Mouse (Mus musculus): Measurements from ENCODE around the gene Tex35. TPM values are rescaled to one million over a fixed set of nuclear protein-coding genes. Genes with fewer than 3 reads are reported as not detected.
A peak's percentile ranks its signal among the peaks of the same experiment; 100 is the strongest.

Gene Tex35
- total RNA-seq, 2 experiments from 2014 or later = not detected

DNA sequence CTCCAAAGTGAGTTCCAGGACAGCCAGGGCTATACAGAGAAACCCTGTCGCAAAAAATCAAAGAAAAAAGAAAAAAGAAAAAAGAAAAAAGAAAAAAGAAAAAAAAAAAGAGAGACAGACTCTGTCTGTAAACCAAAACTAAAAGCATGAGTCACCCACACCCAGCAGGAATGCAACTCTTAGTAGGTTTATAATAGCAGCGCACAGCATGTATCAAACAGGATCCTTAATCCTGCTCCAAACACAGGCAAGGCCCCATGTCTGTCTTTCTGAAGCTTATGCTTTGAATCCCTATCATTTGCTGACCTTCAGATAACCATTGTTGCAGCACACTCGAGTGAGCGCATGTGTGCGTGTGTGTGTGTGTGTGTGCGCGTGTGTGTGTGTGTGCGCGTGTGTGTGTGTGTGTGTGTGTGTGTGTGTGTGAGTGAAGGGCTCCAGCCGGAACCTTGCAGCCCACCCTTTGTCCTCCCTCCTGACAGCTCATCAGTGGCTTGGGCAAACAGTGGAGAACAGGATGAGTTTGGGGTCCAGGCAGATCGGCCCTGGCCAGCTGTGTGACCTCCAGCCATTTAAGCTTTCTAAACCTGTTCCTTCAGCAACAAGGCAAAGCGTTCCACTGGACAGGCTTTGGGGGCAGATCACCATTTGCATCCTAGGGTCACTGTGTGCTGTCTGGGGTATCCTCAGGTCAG is 47.9 kb downstream of the Tex35 start:
- intact Hi-C loops (cut with DNase I) = loop anchor here (5.0 kb wide), 1 partner anchor 53 kb away; no protein-coding TSS in a partner anchor
- DNase-seq = no peak

DNA sequence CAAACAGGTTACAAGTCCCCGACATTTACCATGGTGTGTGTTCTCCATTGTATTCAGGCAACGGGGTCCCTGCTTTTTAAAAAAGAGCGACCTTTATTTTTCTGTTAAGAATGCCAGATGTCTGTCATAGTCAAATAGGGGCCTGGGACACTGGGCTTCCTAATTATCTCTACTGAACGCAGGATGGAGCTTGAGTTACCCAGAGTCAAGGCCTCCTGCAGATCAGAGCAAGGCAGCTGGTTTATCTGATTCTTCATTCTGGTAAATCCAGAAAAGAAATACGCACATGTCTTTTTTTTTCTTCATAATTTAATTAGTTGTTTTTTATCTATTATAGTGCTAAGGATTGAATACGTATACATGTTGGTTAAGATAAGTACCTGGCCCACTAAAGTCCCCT is 52.6 kb downstream of the Tex35 start:
- no peak for DNase-seq
- intact Hi-C loops (cut with DNase I) = no loop called here

DNA sequence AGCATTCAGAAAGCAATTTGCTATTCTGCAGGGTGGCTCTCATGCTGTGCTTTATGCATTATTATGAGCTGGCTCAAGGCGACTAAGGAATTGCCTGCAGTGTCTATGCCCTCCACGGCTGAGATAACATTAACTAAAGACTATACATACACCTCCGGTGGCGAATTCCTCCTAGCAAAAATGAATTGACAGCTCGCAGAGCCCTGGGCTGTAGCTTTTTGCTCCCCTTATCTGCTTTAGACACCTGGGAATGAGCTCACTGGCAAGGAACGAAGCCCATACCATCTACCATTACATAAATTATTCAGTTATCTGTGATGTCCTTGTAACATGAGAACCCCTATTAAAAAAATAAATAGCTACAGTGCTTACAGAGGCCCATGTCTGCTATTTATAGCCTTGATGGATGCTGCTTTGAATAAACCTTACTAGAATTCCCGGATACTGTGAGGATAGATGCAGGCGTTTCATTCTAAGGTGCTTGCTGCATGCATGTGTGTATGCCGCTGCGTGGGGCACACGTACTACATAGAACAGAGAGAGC is 53.1 kb downstream of the Tex35 start:
- DNase-seq = peak in 1 of 2 experiments; percentile 26

DNA sequence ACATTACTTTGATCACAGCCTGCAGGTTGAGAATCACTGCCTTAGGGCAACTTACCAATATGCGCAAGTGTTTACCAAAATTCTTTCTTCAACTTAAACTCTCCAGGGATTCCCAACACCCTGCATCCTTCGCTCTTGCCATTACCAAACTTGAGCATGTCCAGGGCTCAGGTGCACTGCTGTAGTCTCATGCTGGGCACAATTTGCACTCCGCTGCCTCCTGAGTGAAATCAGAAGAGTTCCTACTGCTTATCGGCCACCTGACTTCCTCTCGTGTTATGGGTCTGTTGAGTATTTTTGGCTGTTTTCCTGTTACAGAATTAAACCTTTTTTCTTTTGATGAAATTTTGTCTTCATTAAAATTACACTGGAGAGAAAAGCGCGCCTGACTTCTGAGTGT is 53.8 kb downstream of the Tex35 start:
- intact Hi-C loops (cut with DNase I) = no loop called here
- no peak for DNase-seq

More for the DNA sequence above, 53.1 kb downstream of the Tex35 start:
- intact Hi-C loops (cut with DNase I) = no loop called here

DNA sequence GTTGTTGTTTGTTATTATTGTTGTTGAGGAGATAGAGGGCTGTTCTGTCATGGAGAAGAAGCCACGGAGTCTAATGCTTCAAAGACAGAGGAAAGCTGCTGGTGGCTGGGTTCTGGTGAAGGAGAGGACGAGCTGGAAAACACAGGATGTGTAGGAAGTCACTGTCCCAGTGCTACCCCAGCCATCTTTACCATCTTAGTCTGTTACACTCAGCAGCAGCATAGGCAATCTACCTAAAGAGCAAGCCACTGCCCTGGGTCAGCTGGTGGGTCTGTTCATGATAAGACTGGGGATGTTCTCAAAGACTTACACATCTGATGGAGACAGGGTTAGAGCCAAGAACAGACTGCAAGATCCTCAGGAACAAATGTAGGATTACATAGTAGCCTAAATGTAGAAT is 58.6 kb downstream of the Tex35 start:
- no peak for DNase-seq
- intact Hi-C loops (cut with DNase I) = no loop called here

Other genes with a start within 250 kb of the Tex35 start
- gene Ralgps2, start 169.1 kb downstream of the Tex35 start, total RNA-seq (2021) = 10 to 100 TPM; 22.0 to 24.5 TPM

Data from heart, postnatal 10 days (tissue).